Mouse (Mus musculus) embryonic facial prominence, embryonic 10.5 days (tissue): ENCODE results near the gene Hoxc10. TPM values are rescaled to one million over a fixed set of nuclear protein-coding genes. Genes with fewer than 3 reads are reported as not detected.

Experiments
- DNase-seq: peaks from one replicate; pipeline ENCODE4 v3.0.0-alpha.2; 2017; ENCODE audit warnings: low spot score
- H3K27ac ChIP-seq: fragments of 300-500 bp; sonication (generic); replicated peaks from 2 replicates; pipeline ENCODE4 v1.5.1; 2016; ENCODE audit warnings: mild to moderate bottlenecking
- H3K27me3 ChIP-seq: fragments of 300-500 bp; sonication (generic); replicated peaks from 2 replicates; pipeline ENCODE4 v1.6.1; 2016; ENCODE audit warnings: low read depth, mild to moderate bottlenecking; ENCODE audit not compliant: poor library complexity, severe bottlenecking
- H3K36me3 ChIP-seq: fragments of 300-500 bp; sonication (generic); replicated peaks from 2 replicates; pipeline ENCODE4 v1.6.1; 2016; ENCODE audit warnings: mild to moderate bottlenecking, moderate library complexity
- H3K4me1 ChIP-seq: fragments of 300-500 bp; sonication (generic); 2 replicates; pipeline ENCODE4 v1.6.1; 2016
- H3K4me3 ChIP-seq: fragments of 300-500 bp; sonication (generic); 2 replicates; pipeline ENCODE4 v1.5.1; 2016; ENCODE audit warnings: mild to moderate bottlenecking, moderate library complexity
- H3K9me3 ChIP-seq: fragments of 300-500 bp; sonication (generic); 2 replicates; pipeline ENCODE4 v1.6.1; 2016; ENCODE audit warnings: mild to moderate bottlenecking
- WGBS: fragments of 180-500 bp; shearing (Covaris S2); methylation state at CpG from one replicate; pipeline ENCODE4 v1.1.7; 2016; 5-methylcytosine and 5-hydroxymethylcytosine counted together
- polyA plus RNA-seq: library from polyadenylated mRNA; unstranded; fragments of >200 nt; fragmentation: Nextera tagmentation; extraction: Ambion mirVana; gene quantifications from 2 replicates; pipeline ENCODE4 v1.2.1, GENCODE M21; 2016

Hoxc10 gene
- polyA plus RNA-seq, 1 experiment from 2014 or later: not detected

DNA sequence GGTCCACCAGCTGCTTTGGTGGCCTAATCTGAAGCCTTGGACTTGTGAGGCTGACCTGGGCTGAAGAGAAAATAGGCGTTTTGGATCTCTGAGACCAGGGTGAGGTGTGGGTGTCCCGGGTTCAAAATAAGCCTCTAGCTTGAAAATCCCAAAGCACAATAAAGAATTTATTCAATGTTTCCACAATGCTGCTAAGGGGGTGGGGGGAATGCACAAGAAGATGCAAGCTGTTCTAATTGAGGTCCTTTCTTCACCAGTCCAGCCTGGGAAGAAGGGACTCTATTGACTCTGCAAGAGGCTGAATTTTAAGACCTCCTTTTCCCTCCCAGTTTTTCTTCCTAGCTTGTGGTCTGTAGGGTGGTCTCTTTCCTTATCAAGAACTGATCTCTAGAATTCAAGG lies 15.7 kb upstream of the Hoxc10 start:
- no peaks in the 10 kb centered on the region for H3K9me3 ChIP-seq
- 8% methylated on average over 2 of the region's 2 CpGs for WGBS
- H3K36me3 ChIP-seq: no peaks in the 10 kb centered on the region
- H3K4me1 ChIP-seq: peaks cover 5% of the 10 kb centered on the region; the same call in 1 of the 2 replicates
- H3K4me3 ChIP-seq: no peak overlapping the region
- peaks cover 100% of the 10 kb centered on the region for H3K27me3 ChIP-seq
- no peak for DNase-seq
- no peak overlapping the region for H3K27ac ChIP-seq

DNA sequence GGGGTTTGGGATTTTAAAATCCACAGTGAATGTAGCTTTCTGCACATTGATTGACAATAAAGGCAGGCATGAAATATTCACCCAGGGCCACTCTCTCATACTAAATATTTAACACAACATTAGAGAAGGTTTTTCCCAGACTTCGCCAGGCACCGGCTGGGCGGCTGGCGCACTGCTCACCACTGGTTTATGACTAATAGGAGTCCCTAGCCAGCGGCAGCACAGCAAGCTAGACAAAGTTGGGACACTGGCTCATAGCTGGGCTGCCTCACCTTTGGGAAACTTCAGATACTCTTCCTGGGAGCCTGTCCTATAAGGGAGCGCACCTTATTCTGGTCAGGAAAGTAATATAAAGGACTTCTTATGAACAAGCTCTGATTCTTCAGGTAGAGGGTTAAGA lies 13.0 kb upstream of the Hoxc10 start:
- no peak for DNase-seq
- Histone ChIP-seq H3K36me3 (no peaks in the 10 kb centered on the region), H3K27me3 (peaks cover 100% of the 10 kb centered on the region), H3K9me3 (no peaks in the 10 kb centered on the region), H3K4me3 (no peak overlapping the region), H3K4me1 (peaks cover 5% of the 10 kb centered on the region; the same call in 1 of the 2 replicates), H3K27ac (no peak overlapping the region)
- 3% methylated on average over 6 of the region's 6 CpGs for WGBS

- Histone ChIP-seq H3K27me3 (peaks cover 100% of the 10 kb centered on the region), H3K27ac (no peak within 1 kb of the TSS), H3K4me3 (no peak within 1 kb of the TSS), H3K9me3 (no peaks in the 10 kb centered on the region), H3K4me1 (peaks cover 5% of the 10 kb centered on the region; the same call in 1 of the 2 replicates), H3K36me3 (no peaks in the 10 kb centered on the region)
- WGBS: under 1% methylated on average over 57 of the region's 57 CpGs
- no peak for DNase-seq
Observed at GRCm38 (mm10) chr15:102954192-102955006, 12.2 kb upstream of the Hoxc10 start, which contains the start of gene Hoxc11. Gene Hoxc11 (plus strand): TSS chr15:102954427.

GRCm38 (mm10) chr15:102955007-102955382 lies 11.6 kb upstream of the Hoxc10 start:
- Histone ChIP-seq H3K4me3 (no peak overlapping the region), H3K4me1 (peaks cover 5% of the 10 kb centered on the region; the same call in 1 of the 2 replicates), H3K9me3 (no peaks in the 10 kb centered on the region), H3K27ac (no peak overlapping the region), H3K27me3 (peaks cover 100% of the 10 kb centered on the region), H3K36me3 (no peaks in the 10 kb centered on the region)
- DNase-seq: no peak
- under 1% methylated on average over 28 of the region's 28 CpGs for WGBS

DNA sequence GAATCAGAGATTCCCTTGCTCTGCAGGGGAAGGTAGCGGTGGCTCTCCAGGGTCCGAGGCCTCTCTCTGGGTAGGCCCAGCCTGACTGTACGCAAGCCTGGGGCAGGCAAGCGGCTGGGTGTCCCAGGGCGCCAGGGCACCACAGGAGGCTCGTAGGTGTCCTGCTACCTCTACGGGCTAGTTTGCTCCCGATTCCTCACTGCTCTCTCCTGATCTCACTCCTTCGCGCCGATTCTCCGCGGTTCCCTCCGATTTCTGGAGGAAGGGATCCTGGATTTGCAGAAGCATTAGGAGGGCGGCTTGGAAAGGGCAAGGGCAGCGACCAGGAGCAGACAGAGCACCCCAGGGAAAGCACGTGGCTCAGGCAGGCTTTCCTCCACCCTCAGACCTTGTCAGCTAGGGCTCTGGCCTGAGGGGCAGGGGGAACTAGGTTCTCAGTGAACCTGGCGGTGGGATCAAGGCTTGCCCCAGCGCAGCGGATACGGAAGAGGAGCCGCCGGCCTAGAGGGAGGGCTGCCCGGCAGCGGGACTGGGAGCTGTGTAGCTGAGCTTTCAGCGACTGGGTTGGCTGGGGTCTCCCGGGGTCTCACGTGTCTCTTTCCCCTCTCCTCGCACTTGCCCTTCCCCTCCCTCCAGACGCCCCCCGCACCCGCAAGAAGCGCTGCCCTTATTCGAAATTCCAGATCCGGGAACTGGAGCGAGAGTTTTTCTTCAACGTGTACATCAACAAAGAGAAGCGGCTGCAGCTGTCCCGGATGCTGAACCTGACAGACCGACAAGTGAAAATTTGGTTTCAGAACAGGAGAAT lies 10.6 kb upstream of the Hoxc10 start:
- H3K27me3 ChIP-seq: peaks cover 100% of the 10 kb centered on the region
- no peak overlapping the region for H3K4me3 ChIP-seq
- no peak overlapping the region for H3K27ac ChIP-seq
- peaks cover 5% of the 10 kb centered on the region; the same call in 1 of the 2 replicates for H3K4me1 ChIP-seq
- peak; percentile 73 for DNase-seq
- H3K9me3 ChIP-seq: no peaks in the 10 kb centered on the region
- WGBS: under 1% methylated on average over 40 of the region's 40 CpGs
- no peaks in the 10 kb centered on the region for H3K36me3 ChIP-seq

DNA sequence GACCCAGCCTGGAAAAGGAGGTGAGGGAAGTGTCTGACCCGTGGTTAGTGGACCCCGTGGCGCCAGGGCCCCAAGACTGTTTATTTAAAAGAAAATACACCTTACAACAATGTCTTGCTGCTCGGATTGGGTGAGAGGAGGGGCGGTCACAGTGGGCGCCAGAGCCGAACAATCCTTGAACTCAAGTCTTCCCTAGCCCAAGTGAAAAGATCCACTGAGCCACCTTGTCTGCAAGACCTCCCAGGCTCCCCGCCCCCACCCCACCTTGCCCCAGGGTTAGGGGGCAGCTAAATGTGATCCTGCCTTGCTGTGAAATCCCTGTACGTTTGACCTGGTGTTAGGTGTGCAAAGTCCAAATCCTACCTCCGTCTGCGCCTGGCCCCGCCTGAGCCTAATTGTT lies 9.7 kb upstream of the Hoxc10 start:
- no peaks in the 10 kb centered on the region for H3K36me3 ChIP-seq
- H3K27me3 ChIP-seq: peaks cover 100% of the 10 kb centered on the region
- no peaks in the 10 kb centered on the region for H3K9me3 ChIP-seq
- H3K4me1 ChIP-seq: peaks cover 5% of the 10 kb centered on the region; the same call in 1 of the 2 replicates
- DNase-seq: no peak
- WGBS: 1% methylated on average over 12 of the region's 12 CpGs
- H3K27ac ChIP-seq: no peak overlapping the region
- no peak overlapping the region for H3K4me3 ChIP-seq

DNA sequence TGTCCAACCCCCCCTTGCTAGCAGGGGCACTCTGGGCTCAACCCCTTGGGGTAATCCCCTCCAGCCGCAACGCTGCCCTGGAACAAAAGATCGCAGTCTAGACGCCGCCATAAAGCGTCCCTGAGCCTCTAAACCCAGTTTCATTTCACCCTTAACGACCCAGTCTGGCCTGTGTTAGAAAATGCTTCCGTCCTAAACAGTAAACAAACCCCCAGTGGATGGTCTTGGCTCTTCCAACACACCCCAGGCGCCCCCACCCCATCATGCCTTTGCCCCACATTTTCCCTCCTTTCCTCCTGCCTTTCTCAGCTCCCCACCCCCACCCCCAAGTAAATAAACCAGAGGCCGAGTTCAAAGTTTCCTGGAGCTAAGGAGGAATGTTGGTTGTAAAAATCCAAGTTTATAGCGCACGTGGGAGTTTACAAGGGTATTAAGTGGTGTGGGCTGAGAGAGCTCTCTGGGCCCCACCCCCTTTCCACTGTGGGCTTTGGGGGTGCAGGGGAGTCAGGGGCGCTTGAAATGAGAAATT lies 6.9 kb upstream of the Hoxc10 start:
- peaks cover 2% of the 10 kb centered on the region; the same call in 1 of the 2 replicates for H3K4me1 ChIP-seq
- H3K36me3 ChIP-seq: no peaks in the 10 kb centered on the region
- no peaks in the 10 kb centered on the region for H3K9me3 ChIP-seq
- no peak overlapping the region for H3K27ac ChIP-seq
- WGBS: 2% methylated on average over 13 of the region's 13 CpGs
- DNase-seq: no peak
- no peak overlapping the region for H3K4me3 ChIP-seq
- H3K27me3 ChIP-seq: peaks cover 100% of the 10 kb centered on the region

GRCm38 (mm10) chr15:102961728-102962127 lies 4.9 kb upstream of the Hoxc10 start:
- H3K36me3 ChIP-seq: no peaks in the 10 kb centered on the region
- DNase-seq: no peak
- H3K4me3 ChIP-seq: no peak overlapping the region
- WGBS: 5% methylated on average over 6 of the region's 6 CpGs
- no peaks in the 10 kb centered on the region for H3K9me3 ChIP-seq
- no peak overlapping the region for H3K27ac ChIP-seq
- H3K4me1 ChIP-seq: peaks cover 5% of the 10 kb centered on the region; the same call in 1 of the 2 replicates
- H3K27me3 ChIP-seq: peaks cover 100% of the 10 kb centered on the region

GRCm38 (mm10) chr15:102962492-102962891 lies 4.1 kb upstream of the Hoxc10 start:
- no peak for DNase-seq
- H3K4me3 ChIP-seq: no peak overlapping the region
- H3K27ac ChIP-seq: no peak overlapping the region
- H3K27me3 ChIP-seq: peaks cover 100% of the 10 kb centered on the region
- H3K36me3 ChIP-seq: no peaks in the 10 kb centered on the region
- H3K4me1 ChIP-seq: peaks cover 7% of the 10 kb centered on the region; the same call in 1 of the 2 replicates
- WGBS: 2% methylated on average over 13 of the region's 13 CpGs
- H3K9me3 ChIP-seq: no peaks in the 10 kb centered on the region

GRCm38 (mm10) chr15:102963259-102963658 lies 3.3 kb upstream of the Hoxc10 start:
- Histone ChIP-seq H3K4me1 (peaks cover 7% of the 10 kb centered on the region; the same call in 1 of the 2 replicates), H3K27ac (no peak overlapping the region), H3K9me3 (no peaks in the 10 kb centered on the region), H3K4me3 (no peak overlapping the region), H3K27me3 (peaks cover 100% of the 10 kb centered on the region), H3K36me3 (no peaks in the 10 kb centered on the region)
- 2% methylated on average over 8 of the region's 8 CpGs for WGBS
- no peak for DNase-seq

- H3K4me3 ChIP-seq: no peak overlapping the region
- H3K4me1 ChIP-seq: peaks cover 7% of the 10 kb centered on the region; the same call in 1 of the 2 replicates
- no peaks in the 10 kb centered on the region for H3K36me3 ChIP-seq
Observed at GRCm38 (mm10) chr15:102963671-102964640, 2.6 kb upstream of the Hoxc10 start.

More at GRCm38 (mm10) chr15:102963671-102964640, 2.6 kb upstream of the Hoxc10 start:
- Histone ChIP-seq H3K9me3 (no peaks in the 10 kb centered on the region), H3K27ac (no peak overlapping the region), H3K27me3 (peaks cover 100% of the 10 kb centered on the region)
- DNase-seq: peak; percentile 74
- 1% methylated on average over 28 of the region's 28 CpGs for WGBS
